Mouse (Mus musculus) lung, embryonic 15.5 days (tissue): Measurements from ENCODE around the gene Aktip. TPM values are rescaled to one million over a fixed set of nuclear protein-coding genes. Genes with fewer than 3 reads are reported as not detected.

Source experiments
- ATAC-seq: fragments of 200-750 bp; cut with Nextera tagmentation; 2 replicates; pipeline ENCODE4 v1.8.0; 2017; ENCODE audit warnings: moderate number of reproducible peaks, borderline replicate concordance; ENCODE audit not compliant: low FRiP score, low TSS enrichment; ENCODE audit errors: extremely low read depth
- H3K27ac ChIP-seq: fragments of 300-500 bp; sonication (generic); 2 replicates; pipeline ENCODE4 v1.5.1; 2015; ENCODE audit warnings: moderate library complexity, mild to moderate bottlenecking, inconsistent platforms
- H3K27me3 ChIP-seq: fragments of 300-500 bp; sonication (generic); 2 replicates; pipeline ENCODE4 v1.6.1; 2015; ENCODE audit warnings: inconsistent platforms
- H3K36me3 ChIP-seq: fragments of 300-500 bp; sonication (generic); 2 replicates; pipeline ENCODE4 v1.6.1; 2015; ENCODE audit warnings: inconsistent platforms
- H3K4me1 ChIP-seq: fragments of 300-500 bp; sonication (generic); 2 replicates; pipeline ENCODE4 v1.6.1; 2015; ENCODE audit warnings: inconsistent platforms
- H3K4me2 ChIP-seq: fragments of 300-500 bp; sonication (generic); 2 replicates; pipeline ENCODE4 v1.6.1; 2015; ENCODE audit warnings: inconsistent platforms, mild to moderate bottlenecking, moderate library complexity
- H3K4me3 ChIP-seq: fragments of 300-500 bp; sonication (generic); 2 replicates; pipeline ENCODE4 v1.5.1; 2015; ENCODE audit warnings: mild to moderate bottlenecking, inconsistent platforms
- H3K9ac ChIP-seq: fragments of 300-500 bp; sonication (generic); 2 replicates; pipeline ENCODE4 v1.6.1; 2015; ENCODE audit warnings: inconsistent platforms
- H3K9me3 ChIP-seq: fragments of 300-500 bp; sonication (generic); 2 replicates; pipeline ENCODE4 v1.6.1; 2016; ENCODE audit warnings: inconsistent platforms
- WGBS: fragments of 180-500 bp; shearing (Covaris S2); methylation state at CpG from one replicate; pipeline ENCODE4 v1.1.7; 2015; 5-methylcytosine and 5-hydroxymethylcytosine counted together
- polyA plus RNA-seq: library from polyadenylated mRNA; unstranded; fragments of >200 nt; fragmentation: Nextera tagmentation; extraction: Ambion mirVana; gene quantifications from 2 replicates; pipeline ENCODE4 v1.2.1, GENCODE M21; 2015

Aktip gene
- polyA plus RNA-seq, 1 experiment from 2014 or later = 63.2 TPM

GRCm38 (mm10) chr8:91118131-91118530 is 81.6 kb downstream of the Aktip start:
- H3K4me2 ChIP-seq = no peak overlapping the region
- no peak overlapping the region for H3K4me3 ChIP-seq
- H3K9me3 ChIP-seq = no peaks in the 10 kb centered on the region
- no peaks in the 10 kb centered on the region for H3K4me1 ChIP-seq
- no peak overlapping the region for H3K27ac ChIP-seq
- peaks cover 72% of the 10 kb centered on the region for H3K36me3 ChIP-seq
- no peak overlapping the region for H3K9ac ChIP-seq
- 74% methylated on average over 3 of the region's 3 CpGs for WGBS
- no peak for ATAC-seq
- no peaks in the 10 kb centered on the region for H3K27me3 ChIP-seq

GRCm38 (mm10) chr8:91117537-91117936 is 82.2 kb downstream of the Aktip start:
- H3K4me3 ChIP-seq = no peak overlapping the region
- no peak overlapping the region for H3K9ac ChIP-seq
- no peaks in the 10 kb centered on the region for H3K27me3 ChIP-seq
- no peaks in the 10 kb centered on the region for H3K9me3 ChIP-seq
- 89% methylated on average over 4 of the region's 4 CpGs for WGBS
- H3K4me1 ChIP-seq = no peaks in the 10 kb centered on the region
- no peak for ATAC-seq
- H3K36me3 ChIP-seq = peaks cover 71% of the 10 kb centered on the region
- no peak overlapping the region for H3K4me2 ChIP-seq
- no peak overlapping the region for H3K27ac ChIP-seq

GRCm38 (mm10) chr8:91114910-91115309 is 84.9 kb downstream of the Aktip start:
- H3K36me3 ChIP-seq = peaks cover 55% of the 10 kb centered on the region
- 50% methylated on average over 11 of the region's 11 CpGs for WGBS

GRCm38 (mm10) chr8:91114428-91114827 is 85.3 kb downstream of the Aktip start:
- no peak for ATAC-seq
- H3K27me3 ChIP-seq = no peaks in the 10 kb centered on the region
- 87% methylated on average over 5 of the region's 5 CpGs for WGBS
- no peak overlapping the region for H3K4me2 ChIP-seq
- no peak overlapping the region for H3K4me3 ChIP-seq
- H3K9ac ChIP-seq = no peak overlapping the region
- no peaks in the 10 kb centered on the region for H3K9me3 ChIP-seq
- no peak overlapping the region for H3K27ac ChIP-seq
- no peaks in the 10 kb centered on the region for H3K4me1 ChIP-seq
- peaks cover 54% of the 10 kb centered on the region for H3K36me3 ChIP-seq

More at GRCm38 (mm10) chr8:91114910-91115309, 84.9 kb downstream of the Aktip start:
- H3K9me3 ChIP-seq = no peaks in the 10 kb centered on the region
- H3K27me3 ChIP-seq = no peaks in the 10 kb centered on the region
- H3K4me2 ChIP-seq = no peak overlapping the region
- H3K9ac ChIP-seq = no peak overlapping the region
- no peak overlapping the region for H3K27ac ChIP-seq
- H3K4me3 ChIP-seq = no peak overlapping the region
- no peaks in the 10 kb centered on the region for H3K4me1 ChIP-seq
- no peak for ATAC-seq

- Histone ChIP-seq H3K9ac (no peak overlapping the region), H3K4me1 (no peaks in the 10 kb centered on the region), H3K27me3 (no peaks in the 10 kb centered on the region), H3K9me3 (no peaks in the 10 kb centered on the region), H3K4me3 (no peak overlapping the region), H3K4me2 (no peak overlapping the region), H3K27ac (no peak overlapping the region), H3K36me3 (peaks cover 45% of the 10 kb centered on the region)
- 85% methylated on average over 5 of the region's 5 CpGs for WGBS
- no peak for ATAC-seq
These were observed 87.8 kb downstream of the Aktip start for GRCm38 (mm10) chr8:91111868-91112477.

- H3K27ac ChIP-seq = peak overlapping the region; percentile 45
- 0 out of 2 replicates have a peak, but pooled peaks cover 4% of the 10 kb centered on the region for H3K4me1 ChIP-seq
- peaks cover 24% of the 10 kb centered on the region for H3K36me3 ChIP-seq
- H3K9me3 ChIP-seq = no peaks in the 10 kb centered on the region
- no peak for ATAC-seq
- H3K9ac ChIP-seq = no peak overlapping the region
- no peak overlapping the region for H3K4me3 ChIP-seq
- H3K27me3 ChIP-seq = no peaks in the 10 kb centered on the region
- 64% methylated on average over 12 of the region's 12 CpGs for WGBS
- H3K4me2 ChIP-seq = 0 out of 2 replicates have a peak overlapping the region, but pooled peaks have one; percentile 3
These were observed 93.5 kb downstream of the Aktip start for GRCm38 (mm10) chr8:91106271-91106670.

GRCm38 (mm10) chr8:91098106-91098505 is 101.7 kb downstream of the Aktip start:
- no peak overlapping the region for H3K27ac ChIP-seq
- ATAC-seq = no peak

GRCm38 (mm10) chr8:91094135-91094534 is 105.6 kb downstream of the Aktip start:
- H3K27me3 ChIP-seq = no peaks in the 10 kb centered on the region
- H3K36me3 ChIP-seq = peaks cover 37% of the 10 kb centered on the region; the same call in 1 of the 2 replicates
- no peaks in the 10 kb centered on the region for H3K9me3 ChIP-seq
- H3K4me1 ChIP-seq = no peaks in the 10 kb centered on the region
- no peak overlapping the region for H3K9ac ChIP-seq
- H3K27ac ChIP-seq = no peak overlapping the region
- H3K4me3 ChIP-seq = no peak overlapping the region
- H3K4me2 ChIP-seq = no peak overlapping the region
- no peak for ATAC-seq
- 61% methylated on average over 5 of the region's 5 CpGs for WGBS

More at GRCm38 (mm10) chr8:91098106-91098505, 101.7 kb downstream of the Aktip start:
- Histone ChIP-seq H3K36me3 (peaks cover 25% of the 10 kb centered on the region; the same call in 1 of the 2 replicates), H3K4me2 (no peak overlapping the region), H3K4me3 (no peak overlapping the region), H3K27me3 (no peaks in the 10 kb centered on the region), H3K4me1 (no peaks in the 10 kb centered on the region), H3K9me3 (no peaks in the 10 kb centered on the region), H3K9ac (no peak overlapping the region)
- 80% methylated on average over 6 of the region's 6 CpGs for WGBS

- Histone ChIP-seq H3K9me3 (no peaks in the 10 kb centered on the region), H3K27ac (peak overlapping the region; percentile 38), H3K4me3 (no peak overlapping the region), H3K4me2 (no peak overlapping the region), H3K27me3 (no peaks in the 10 kb centered on the region), H3K36me3 (peaks cover 35% of the 10 kb centered on the region; the same call in 1 of the 2 replicates), H3K9ac (no peak overlapping the region), H3K4me1 (no peaks in the 10 kb centered on the region)
- peak; percentile 67; the same call in 1 of the 2 replicates for ATAC-seq
- 64% methylated on average over 2 of the region's 2 CpGs for WGBS
These were observed 110.2 kb downstream of the Aktip start for GRCm38 (mm10) chr8:91089601-91090000.

GRCm38 (mm10) chr8:91088452-91088851 is 111.3 kb downstream of the Aktip start:
- no peak overlapping the region for H3K4me3 ChIP-seq
- WGBS = 91% methylated on average over 7 of the region's 7 CpGs
- H3K27ac ChIP-seq = no peak overlapping the region
- no peak overlapping the region for H3K4me2 ChIP-seq
- H3K27me3 ChIP-seq = no peaks in the 10 kb centered on the region
- H3K9me3 ChIP-seq = no peaks in the 10 kb centered on the region
- ATAC-seq = no peak
- no peak overlapping the region for H3K9ac ChIP-seq
- H3K4me1 ChIP-seq = no peaks in the 10 kb centered on the region
- peaks cover 35% of the 10 kb centered on the region; the same call in 1 of the 2 replicates for H3K36me3 ChIP-seq

GRCm38 (mm10) chr8:91082428-91082827 is 117.3 kb downstream of the Aktip start:
- Histone ChIP-seq H3K9me3 (no peaks in the 10 kb centered on the region), H3K36me3 (peaks cover 32% of the 10 kb centered on the region), H3K27me3 (no peaks in the 10 kb centered on the region), H3K4me1 (no peaks in the 10 kb centered on the region), H3K4me2 (peak overlapping the region; percentile 5; the same call in 1 of the 2 replicates), H3K27ac (no peak overlapping the region), H3K9ac (no peak overlapping the region), H3K4me3 (no peak overlapping the region)
- ATAC-seq = no peak
- 89% methylated on average over 12 of the region's 12 CpGs for WGBS

GRCm38 (mm10) chr8:91081911-91082310 is 117.9 kb downstream of the Aktip start:
- Histone ChIP-seq H3K4me3 (no peak overlapping the region), H3K4me2 (peak overlapping the region; percentile 5; the same call in 1 of the 2 replicates), H3K27ac (no peak overlapping the region; the same call in 1 of the 2 replicates), H3K4me1 (no peaks in the 10 kb centered on the region), H3K27me3 (no peaks in the 10 kb centered on the region), H3K9ac (no peak overlapping the region), H3K36me3 (peaks cover 28% of the 10 kb centered on the region), H3K9me3 (no peaks in the 10 kb centered on the region)
- WGBS = 74% methylated on average over 7 of the region's 7 CpGs
- ATAC-seq = no peak
